Mouse (Mus musculus) midbrain, embryonic 10.5 days (tissue): ENCODE data around the gene Rbfox1. TPM values are rescaled to one million over a fixed set of nuclear protein-coding genes. Genes with fewer than 3 reads are reported as not detected.
A peak's percentile ranks its signal among the peaks of the same experiment; 100 is the strongest.

Experiments
- DNase-seq: peaks from one replicate; pipeline ENCODE4 v3.0.0-alpha.2; 2017; ENCODE audit warnings: low spot score
- H3K27ac ChIP-seq: fragments of 300-500 bp; sonication (generic); replicated peaks from 2 replicates; pipeline ENCODE4 v1.5.1; 2016; ENCODE audit warnings: mild to moderate bottlenecking
- H3K27me3 ChIP-seq: fragments of 300-500 bp; sonication (generic); 2 replicates; pipeline ENCODE4 v1.6.1; 2016; ENCODE audit warnings: low read depth, mild to moderate bottlenecking; ENCODE audit not compliant: poor library complexity, severe bottlenecking
- H3K36me3 ChIP-seq: fragments of 300-500 bp; sonication (generic); 2 replicates; pipeline ENCODE4 v1.6.1; 2016; ENCODE audit warnings: mild to moderate bottlenecking, moderate library complexity
- H3K4me1 ChIP-seq: fragments of 300-500 bp; sonication (generic); 2 replicates; pipeline ENCODE4 v1.6.1; 2016
- H3K4me3 ChIP-seq: fragments of 300-500 bp; sonication (generic); 2 replicates; pipeline ENCODE4 v1.5.1; 2016; ENCODE audit warnings: mild to moderate bottlenecking, moderate library complexity
- H3K9me3 ChIP-seq: fragments of 300-500 bp; sonication (generic); replicated peaks from 2 replicates; pipeline ENCODE4 v1.6.1; 2016; ENCODE audit warnings: mild to moderate bottlenecking
- WGBS: fragments of 180-500 bp; shearing (Covaris S2); methylation state at CpG from one replicate; pipeline ENCODE4 v1.1.7; 2016; 5-methylcytosine and 5-hydroxymethylcytosine counted together
- polyA plus RNA-seq: library from polyadenylated mRNA; unstranded; fragments of >200 nt; fragmentation: Nextera tagmentation; extraction: Ambion mirVana; gene quantifications from 2 replicates; pipeline ENCODE4 v1.2.1, GENCODE M21; 2016

The Rbfox1 gene
- polyA plus RNA-seq, 1 experiment from 2014 or later = 2.5 TPM

- 76% methylated on average over 3 of the region's 3 CpGs for WGBS
- DNase-seq = no peak
- Histone ChIP-seq H3K4me1 (no peaks in the 10 kb centered on the region), H3K27ac (no peak overlapping the region), H3K36me3 (no peaks in the 10 kb centered on the region), H3K27me3 (no peaks in the 10 kb centered on the region), H3K4me3 (no peak overlapping the region), H3K9me3 (no peaks in the 10 kb centered on the region)
These were observed 600.5 kb downstream of the Rbfox1 start for GRCm38 (mm10) chr16:6485631-6486030.

GRCm38 (mm10) chr16:6502219-6502618 is 617.1 kb downstream of the Rbfox1 start:
- peak; percentile 50 for DNase-seq
- Histone ChIP-seq H3K36me3 (no peaks in the 10 kb centered on the region), H3K27me3 (no peaks in the 10 kb centered on the region), H3K27ac (no peak overlapping the region), H3K9me3 (no peaks in the 10 kb centered on the region), H3K4me3 (no peak overlapping the region), H3K4me1 (no peaks in the 10 kb centered on the region)
- WGBS = 24% methylated on average over 8 of the region's 8 CpGs

- Histone ChIP-seq H3K27me3 (no peaks in the 10 kb centered on the region), H3K36me3 (no peaks in the 10 kb centered on the region), H3K27ac (no peak overlapping the region), H3K9me3 (no peaks in the 10 kb centered on the region), H3K4me3 (no peak overlapping the region), H3K4me1 (no peaks in the 10 kb centered on the region)
- DNase-seq = peak; percentile 29
- 75% methylated on average over 5 of the region's 5 CpGs for WGBS
These were observed 618.6 kb downstream of the Rbfox1 start for GRCm38 (mm10) chr16:6503573-6504331.

GRCm38 (mm10) chr16:6508924-6509323 is 623.8 kb downstream of the Rbfox1 start:
- Histone ChIP-seq H3K27ac (no peak overlapping the region), H3K36me3 (no peaks in the 10 kb centered on the region), H3K9me3 (no peaks in the 10 kb centered on the region), H3K4me1 (no peaks in the 10 kb centered on the region), H3K27me3 (no peaks in the 10 kb centered on the region), H3K4me3 (no peak overlapping the region)
- DNase-seq = no peak
- WGBS = 85% methylated on average over 5 of the region's 5 CpGs

GRCm38 (mm10) chr16:6519474-6519873 is 634.3 kb downstream of the Rbfox1 start:
- WGBS = 80% methylated on average over 3 of the region's 3 CpGs
- Histone ChIP-seq H3K4me1 (peaks cover 4% of the 10 kb centered on the region; the same call in 1 of the 2 replicates), H3K27me3 (no peaks in the 10 kb centered on the region), H3K27ac (no peak overlapping the region), H3K4me3 (no peak overlapping the region), H3K36me3 (no peaks in the 10 kb centered on the region), H3K9me3 (no peaks in the 10 kb centered on the region)
- DNase-seq = no peak

GRCm38 (mm10) chr16:6525507-6526170 is 640.5 kb downstream of the Rbfox1 start:
- WGBS = 84% methylated on average over 3 of the region's 3 CpGs
- DNase-seq = no peak
- Histone ChIP-seq H3K9me3 (no peaks in the 10 kb centered on the region), H3K4me3 (no peak overlapping the region), H3K27ac (no peak overlapping the region), H3K27me3 (no peaks in the 10 kb centered on the region), H3K36me3 (no peaks in the 10 kb centered on the region), H3K4me1 (peaks cover 7% of the 10 kb centered on the region; the same call in 1 of the 2 replicates)

GRCm38 (mm10) chr16:6531459-6531858 is 646.3 kb downstream of the Rbfox1 start:
- no peak overlapping the region for H3K4me3 ChIP-seq
- H3K36me3 ChIP-seq = no peaks in the 10 kb centered on the region
- H3K27me3 ChIP-seq = no peaks in the 10 kb centered on the region
- H3K4me1 ChIP-seq = no peaks in the 10 kb centered on the region
- WGBS = 90% methylated on average over 3 of the region's 3 CpGs
- DNase-seq = no peak
- H3K9me3 ChIP-seq = no peaks in the 10 kb centered on the region
- no peak overlapping the region for H3K27ac ChIP-seq

- Histone ChIP-seq H3K27me3 (no peaks in the 10 kb centered on the region), H3K36me3 (no peaks in the 10 kb centered on the region), H3K9me3 (no peaks in the 10 kb centered on the region), H3K4me1 (no peaks in the 10 kb centered on the region), H3K27ac (no peak overlapping the region), H3K4me3 (no peak overlapping the region)
- WGBS = 80% methylated on average over 9 of the region's 9 CpGs
- no peak for DNase-seq
These were observed 647.2 kb downstream of the Rbfox1 start for GRCm38 (mm10) chr16:6532077-6532995.

DNA sequence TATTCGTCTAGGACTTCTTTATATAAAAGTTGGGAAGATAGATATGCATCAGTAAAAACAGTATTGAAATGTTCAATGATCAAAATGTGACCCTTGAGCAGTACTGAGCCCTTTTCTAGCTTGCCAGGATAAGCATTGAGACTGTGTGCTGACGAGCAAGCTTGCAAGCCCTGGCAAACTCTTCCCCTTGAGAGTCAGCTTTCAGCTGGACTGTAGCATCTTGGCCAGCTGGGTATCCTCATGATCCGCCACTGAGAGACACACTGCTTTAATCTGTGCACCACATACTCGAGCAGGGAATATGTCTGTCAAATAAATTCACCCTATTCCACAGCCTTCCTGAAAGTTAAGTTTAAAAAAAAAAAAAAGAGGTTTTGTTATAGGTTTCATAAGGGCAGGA is 670.6 kb downstream of the Rbfox1 start:
- H3K36me3 ChIP-seq = no peaks in the 10 kb centered on the region
- no peaks in the 10 kb centered on the region for H3K27me3 ChIP-seq
- no peaks in the 10 kb centered on the region for H3K4me1 ChIP-seq
- no peaks in the 10 kb centered on the region for H3K9me3 ChIP-seq
- DNase-seq = no peak
- H3K4me3 ChIP-seq = no peak overlapping the region
- 68% methylated on average over 4 of the region's 4 CpGs for WGBS
- no peak overlapping the region for H3K27ac ChIP-seq

- 91% methylated on average over 1 of the region's 1 CpGs for WGBS
These were observed 672.6 kb downstream of the Rbfox1 start for GRCm38 (mm10) chr16:6557726-6558125.

DNA sequence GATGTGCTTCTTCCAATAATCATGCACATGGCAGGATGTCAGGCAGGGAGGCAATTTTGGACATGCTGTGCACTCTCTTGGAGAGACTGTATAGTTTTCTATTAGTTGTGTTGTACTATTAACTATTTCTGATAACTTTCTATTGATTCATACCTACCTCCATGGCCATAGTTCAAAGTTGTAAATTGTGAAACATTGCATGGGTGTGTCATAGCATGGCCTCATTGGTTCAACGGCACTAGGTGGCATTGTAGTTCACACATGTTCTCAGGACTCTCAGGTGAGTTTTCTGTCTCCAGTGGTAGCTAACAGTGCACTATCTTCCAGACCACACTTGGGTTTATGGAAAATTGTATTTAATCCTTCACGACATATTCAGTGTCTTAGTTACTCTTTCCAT is 699.5 kb downstream of the Rbfox1 start:
- no peaks in the 10 kb centered on the region for H3K9me3 ChIP-seq
- no peak for DNase-seq
- H3K4me3 ChIP-seq = no peak overlapping the region
- H3K4me1 ChIP-seq = no peaks in the 10 kb centered on the region
- no peaks in the 10 kb centered on the region for H3K36me3 ChIP-seq
- H3K27ac ChIP-seq = no peak overlapping the region
- WGBS = 84% methylated on average over 2 of the region's 2 CpGs
- no peaks in the 10 kb centered on the region for H3K27me3 ChIP-seq

More at GRCm38 (mm10) chr16:6557726-6558125, 672.6 kb downstream of the Rbfox1 start:
- Histone ChIP-seq H3K36me3 (no peaks in the 10 kb centered on the region), H3K4me3 (no peak overlapping the region), H3K4me1 (no peaks in the 10 kb centered on the region), H3K9me3 (no peaks in the 10 kb centered on the region), H3K27ac (no peak overlapping the region), H3K27me3 (no peaks in the 10 kb centered on the region)
- DNase-seq = no peak

DNA sequence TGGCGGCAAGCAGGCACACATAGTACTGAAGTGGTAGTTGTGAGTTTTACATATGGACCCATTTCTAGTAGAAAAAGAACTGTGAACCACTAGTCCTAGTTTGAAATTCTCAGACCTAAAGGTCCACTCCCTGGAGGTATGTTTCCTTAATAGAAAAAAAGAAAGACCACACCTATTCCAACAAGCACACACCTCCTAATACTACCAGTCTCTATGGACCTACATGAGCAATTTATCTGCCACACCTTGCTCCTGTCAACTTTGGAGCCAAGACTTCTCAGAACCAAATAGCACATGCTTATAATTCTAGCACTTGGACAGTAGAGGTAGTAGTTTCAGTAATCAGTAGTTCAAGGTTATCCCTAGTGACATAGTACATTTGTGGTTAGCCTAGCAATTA is 700.0 kb downstream of the Rbfox1 start:
- Histone ChIP-seq H3K4me3 (no peak overlapping the region), H3K4me1 (no peaks in the 10 kb centered on the region), H3K36me3 (no peaks in the 10 kb centered on the region), H3K27ac (no peak overlapping the region), H3K27me3 (no peaks in the 10 kb centered on the region), H3K9me3 (no peaks in the 10 kb centered on the region)
- no peak for DNase-seq
- WGBS = 87% methylated on average over 1 of the region's 1 CpGs
